Mouse (Mus musculus): Measurements from ENCODE around the gene Gm10477.

GRCm38 (mm10) chrX:56481906-56482305, 42.6 kb upstream of the Gm10477 start:
- TF ChIP-seq EP300 (IDR thresholded peaks at IDR 0.05; ENCODE audit: low read depth) (no peak), CTCF (IDR thresholded peaks at IDR 0.05; ENCODE audit: low read depth) (no peak)

Data from liver, postnatal 0 days (tissue).